Mouse (Mus musculus): ENCODE results near the gene Ppm1n.

DNA sequence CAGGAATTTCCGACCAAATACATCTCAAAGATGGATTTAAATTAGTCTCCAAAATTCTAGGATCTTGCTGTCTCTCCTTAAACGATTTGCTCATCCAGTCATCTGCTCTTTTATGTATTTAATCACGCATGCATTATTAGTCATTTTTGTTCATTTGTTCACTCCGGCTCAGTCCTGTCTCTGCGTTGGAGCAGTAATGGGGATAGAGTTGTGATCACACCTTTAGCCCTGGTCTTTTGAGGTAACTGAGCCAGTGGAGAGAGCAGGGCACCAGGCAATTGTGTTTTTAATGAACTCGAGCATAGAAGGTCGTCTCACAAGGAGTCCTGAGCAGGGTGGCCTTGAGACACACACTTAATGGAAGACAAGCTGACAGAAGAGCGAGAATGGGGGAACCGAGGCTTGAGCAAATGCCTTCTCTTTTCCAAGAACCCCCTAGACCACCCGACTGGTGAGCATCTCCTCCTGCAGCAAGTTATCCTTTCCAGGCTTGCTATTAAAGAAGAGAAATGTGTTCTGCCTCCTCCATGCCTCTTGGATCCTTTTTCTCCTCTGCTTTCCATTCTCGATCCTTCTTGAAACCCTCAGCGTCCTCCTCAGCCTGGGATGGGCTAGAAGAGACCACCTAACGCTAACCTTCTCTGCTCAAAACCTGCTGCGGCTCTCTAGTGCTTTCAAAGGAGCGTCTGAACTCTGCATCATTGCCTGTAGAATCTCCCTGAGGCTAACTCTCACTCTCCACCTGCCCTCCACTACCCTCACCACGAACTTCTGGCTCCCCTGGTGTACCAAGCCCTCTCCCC, 21.8 kb upstream of the Ppm1n start:
- no peak for TF ChIP-seq CTCF (IDR thresholded peaks at IDR 0.05; ENCODE audit: low read depth, low read length)
- no peak for TF ChIP-seq TAL1 (conservative IDR thresholded peaks at IDR 0.05; ENCODE audit: low read depth, low read length)
